Mouse (Mus musculus) embryo, embryonic 11.5 days (tissue): ENCODE measurements around the gene Exoc6.
"Not testable (repeated sequence)": the region's sequence is repeated elsewhere in the genome, so short reads cannot be mapped to it uniquely, and the experiment has no call there.

Source experiments
- DNase-seq: peaks from one replicate; pipeline ENCODE4 v3.0.0-alpha.2; 2012; ENCODE audit warnings: low read depth, low spot score

The Exoc6 gene

GRCm38 (mm10) chr19:37537717-37538116 lies 12.5 kb upstream of the Exoc6 start:
- no peak for DNase-seq

GRCm38 (mm10) chr19:37540201-37540600 lies 10.0 kb upstream of the Exoc6 start:
- DNase-seq, result no peak

GRCm38 (mm10) chr19:37543537-37544326 lies 6.5 kb upstream of the Exoc6 start:
- DNase-seq, result no peak

- no peak for DNase-seq
Observed at GRCm38 (mm10) chr19:37544476-37544875, 5.7 kb upstream of the Exoc6 start.

- no peak for DNase-seq
Observed at GRCm38 (mm10) chr19:37545231-37545630, 5.0 kb upstream of the Exoc6 start.

GRCm38 (mm10) chr19:37545725-37546124 lies 4.5 kb upstream of the Exoc6 start:
- no peak for DNase-seq

GRCm38 (mm10) chr19:37546776-37547175 lies 3.4 kb upstream of the Exoc6 start:
- no peak for DNase-seq

GRCm38 (mm10) chr19:37551040-37551566 lies 885 bp downstream of the Exoc6 start:
- no peak for DNase-seq

- DNase-seq, result no peak
Observed at GRCm38 (mm10) chr19:37553376-37554265, 3.4 kb downstream of the Exoc6 start.

DNA sequence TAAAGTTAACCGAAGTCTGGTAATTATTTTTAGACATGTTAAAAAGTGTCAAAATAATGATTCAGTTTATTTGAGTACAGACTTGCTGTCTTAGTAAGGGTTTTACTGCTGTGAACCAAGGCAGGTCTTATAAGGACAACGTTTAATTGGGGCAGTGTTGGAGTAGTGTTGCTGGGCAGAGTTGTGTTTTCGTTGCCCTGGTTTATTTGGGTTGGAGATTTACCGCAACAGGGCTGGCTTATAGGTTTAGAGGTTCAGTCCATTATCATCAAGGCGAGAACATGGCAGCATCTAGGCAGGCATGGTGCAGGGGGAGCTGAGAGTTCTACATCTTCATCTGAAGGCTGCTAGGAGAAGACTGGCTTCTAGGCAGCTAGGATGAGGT lies 4.0 kb downstream of the Exoc6 start:
- not testable (repeated sequence) for DNase-seq

GRCm38 (mm10) chr19:37555863-37556566 lies 5.8 kb downstream of the Exoc6 start:
- DNase-seq, result no peak

- no peak for DNase-seq
Observed at GRCm38 (mm10) chr19:37557898-37558297, 7.7 kb downstream of the Exoc6 start.

DNA sequence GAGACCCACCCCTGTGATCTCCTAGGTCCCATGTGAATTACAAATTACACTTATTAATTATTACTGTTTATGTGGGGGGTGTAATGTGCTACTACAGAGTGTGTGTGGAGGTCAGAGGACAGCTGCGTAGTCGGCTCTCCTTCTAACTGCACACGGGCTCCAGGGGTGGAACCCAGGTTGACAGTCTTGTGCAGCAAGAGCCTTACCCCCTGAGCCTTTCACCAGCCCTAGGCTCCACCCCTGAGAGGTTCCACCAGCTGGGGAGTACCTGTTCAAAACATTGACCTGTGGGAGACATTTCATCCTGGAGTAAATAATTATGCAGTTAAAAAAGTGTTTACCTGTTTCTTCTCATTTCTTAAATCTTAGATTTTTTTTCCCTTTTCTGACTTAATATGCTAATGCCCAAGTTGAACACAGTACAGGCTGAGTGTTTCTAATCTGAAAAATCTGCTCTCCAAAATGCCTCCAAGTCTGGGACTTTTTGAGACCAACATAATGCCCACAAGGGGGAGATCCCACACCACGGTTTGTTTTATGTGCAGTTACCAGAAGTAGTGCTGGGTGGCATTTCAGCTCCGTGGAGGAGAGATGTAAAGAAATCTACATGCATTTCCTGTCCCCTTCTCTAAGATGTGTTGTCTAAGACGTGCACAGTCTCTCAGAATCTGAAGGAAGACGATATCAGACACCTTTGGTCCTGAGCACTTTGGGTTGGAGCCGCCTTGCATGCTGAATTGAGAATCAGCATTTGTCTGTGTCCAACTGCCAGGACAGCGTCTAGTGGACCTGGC lies 9.3 kb downstream of the Exoc6 start:
- no peak for DNase-seq

DNA sequence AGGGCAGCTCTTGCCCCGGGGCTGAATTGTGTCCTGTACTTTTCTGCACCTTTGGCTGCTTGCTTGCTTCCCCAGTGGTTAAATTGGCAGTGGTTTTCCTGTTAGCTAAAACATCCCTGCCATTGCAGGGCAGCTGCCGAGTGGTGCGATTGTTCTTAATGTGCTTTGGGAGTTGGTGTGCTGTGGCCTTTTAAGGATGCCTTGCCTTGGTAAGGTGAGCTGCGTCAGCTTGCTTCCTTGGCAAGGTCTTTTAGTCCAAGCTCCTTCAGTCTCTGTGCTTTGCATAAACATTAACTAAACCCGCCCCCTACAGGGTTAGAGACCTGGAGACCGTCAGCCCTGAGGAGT lies 9.8 kb downstream of the Exoc6 start:
- no peak for DNase-seq

DNA sequence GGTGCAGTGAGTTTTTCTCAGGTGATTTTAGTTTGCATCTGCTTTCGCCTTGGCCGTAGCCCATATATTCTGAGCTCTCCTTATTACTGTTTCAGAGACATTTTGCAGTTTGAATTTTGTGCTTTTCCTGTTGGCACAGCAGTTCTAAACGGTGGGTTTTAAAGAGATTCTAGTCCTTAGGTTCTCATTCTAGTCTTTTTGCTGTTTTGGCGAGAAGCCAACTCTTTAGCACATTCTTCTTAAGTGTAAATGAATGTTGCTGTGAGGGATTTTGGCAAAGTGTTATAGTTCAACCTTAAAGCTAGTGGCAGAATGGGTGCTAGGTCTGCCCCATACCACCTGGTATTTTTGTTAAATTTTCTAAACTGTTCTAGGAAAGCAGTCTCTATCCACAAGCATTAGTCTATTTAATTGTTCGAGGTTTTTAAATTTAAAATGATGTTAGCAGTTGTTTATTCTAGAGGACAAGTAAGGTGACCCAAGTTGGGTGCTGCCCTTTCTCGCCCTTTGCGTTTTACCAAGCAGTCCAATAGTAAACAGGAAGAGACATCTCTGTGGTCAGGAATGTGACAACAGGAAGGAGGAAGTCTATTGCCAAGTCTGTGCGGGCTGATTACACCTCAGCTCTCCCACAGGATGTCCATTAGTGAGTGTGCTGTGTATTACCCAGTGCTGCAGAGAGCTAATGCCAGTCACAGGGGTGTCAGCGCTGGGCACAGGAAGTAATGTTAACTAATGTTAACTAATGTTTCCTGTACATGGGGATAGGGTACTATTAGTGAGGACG lies 11.1 kb downstream of the Exoc6 start:
- no peak for DNase-seq

GRCm38 (mm10) chr19:37563763-37564162 lies 13.5 kb downstream of the Exoc6 start:
- DNase-seq, result no peak

DNA sequence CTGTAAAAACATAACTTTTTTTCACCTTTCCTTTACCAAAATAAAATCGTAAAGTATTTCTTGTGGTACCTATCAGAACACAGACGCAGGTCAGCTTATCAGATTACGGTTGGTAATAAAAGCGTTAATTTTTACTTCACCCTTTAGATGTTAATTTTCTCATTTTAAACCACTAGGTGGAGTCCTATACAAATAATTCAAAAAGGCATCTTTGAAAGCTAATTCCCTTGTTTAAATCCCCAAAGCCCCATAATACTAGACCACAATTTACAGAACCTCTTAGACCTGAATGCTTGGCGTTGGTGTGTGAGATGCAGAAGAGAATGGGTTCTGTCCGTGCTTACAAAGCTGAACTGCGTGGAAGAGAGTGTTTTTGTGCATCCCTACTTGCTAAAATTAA lies 15.6 kb downstream of the Exoc6 start:
- DNase-seq, result no peak

GRCm38 (mm10) chr19:37569186-37569754 lies 19.1 kb downstream of the Exoc6 start:
- no peak for DNase-seq

GRCm38 (mm10) chr19:37570966-37571718 lies 20.9 kb downstream of the Exoc6 start:
- no peak for DNase-seq
